Mouse (Mus musculus): ENCODE data around the gene Gp9. TPM values are rescaled to one million over a fixed set of nuclear protein-coding genes. Genes with fewer than 3 reads are reported as not detected.

The Gp9 gene
- polyA plus RNA-seq, 1 experiment: 2.6 TPM

GRCm38 (mm10) chr6:87774466-87774865 is 3.4 kb upstream of the Gp9 start:
- DNase-seq: no peak
- WGBS: 45% methylated on average over 1 of the region's 1 CpGs
- Histone ChIP-seq H3K36me3 (ENCODE audit: control insufficient read depth, insufficient read depth, low read length) (no peaks in the 10 kb centered on the region), H3K27me3 (ENCODE audit: control insufficient read depth, insufficient read depth, low read length) (no peaks in the 10 kb centered on the region), H3K4me1 (replicated peaks; ENCODE audit: control insufficient read depth, insufficient read depth, low read length) (no peaks in the 10 kb centered on the region), H3K27ac (ENCODE audit: control insufficient read depth, insufficient read depth, low read length) (no peak overlapping the region), H3K4me3 (ENCODE audit: control insufficient read depth, insufficient read depth, low read length) (no peak overlapping the region)
- TF ChIP-seq POLR2A (IDR thresholded peaks at IDR 0.05; ENCODE audit: control insufficient read depth, extremely low read depth, insufficient read depth, low read length, poor library complexity): no peak
- no peak for TF ChIP-seq CTCF (IDR thresholded peaks at IDR 0.05; ENCODE audit: borderline replicate concordance, control insufficient read depth, extremely low read depth, insufficient read depth, low read length, poor library complexity)

- no peak overlapping the region for H3K27ac ChIP-seq (ENCODE audit: control insufficient read depth, insufficient read depth, low read length)
- H3K36me3 ChIP-seq (ENCODE audit: control insufficient read depth, insufficient read depth, low read length): no peaks in the 10 kb centered on the region
- H3K4me1 ChIP-seq (replicated peaks; ENCODE audit: control insufficient read depth, insufficient read depth, low read length): no peaks in the 10 kb centered on the region
- H3K27me3 ChIP-seq (ENCODE audit: control insufficient read depth, insufficient read depth, low read length): no peaks in the 10 kb centered on the region
- TF ChIP-seq CTCF (IDR thresholded peaks at IDR 0.05; ENCODE audit: borderline replicate concordance, control insufficient read depth, extremely low read depth, insufficient read depth, low read length, poor library complexity): no peak
- no peak for TF ChIP-seq POLR2A (IDR thresholded peaks at IDR 0.05; ENCODE audit: control insufficient read depth, extremely low read depth, insufficient read depth, low read length, poor library complexity)
- no peak for DNase-seq
- WGBS: 71% methylated on average over 9 of the region's 9 CpGs
- H3K4me3 ChIP-seq (ENCODE audit: control insufficient read depth, insufficient read depth, low read length): no peak overlapping the region
These were observed 3.0 kb upstream of the Gp9 start for GRCm38 (mm10) chr6:87774909-87775308.

DNA sequence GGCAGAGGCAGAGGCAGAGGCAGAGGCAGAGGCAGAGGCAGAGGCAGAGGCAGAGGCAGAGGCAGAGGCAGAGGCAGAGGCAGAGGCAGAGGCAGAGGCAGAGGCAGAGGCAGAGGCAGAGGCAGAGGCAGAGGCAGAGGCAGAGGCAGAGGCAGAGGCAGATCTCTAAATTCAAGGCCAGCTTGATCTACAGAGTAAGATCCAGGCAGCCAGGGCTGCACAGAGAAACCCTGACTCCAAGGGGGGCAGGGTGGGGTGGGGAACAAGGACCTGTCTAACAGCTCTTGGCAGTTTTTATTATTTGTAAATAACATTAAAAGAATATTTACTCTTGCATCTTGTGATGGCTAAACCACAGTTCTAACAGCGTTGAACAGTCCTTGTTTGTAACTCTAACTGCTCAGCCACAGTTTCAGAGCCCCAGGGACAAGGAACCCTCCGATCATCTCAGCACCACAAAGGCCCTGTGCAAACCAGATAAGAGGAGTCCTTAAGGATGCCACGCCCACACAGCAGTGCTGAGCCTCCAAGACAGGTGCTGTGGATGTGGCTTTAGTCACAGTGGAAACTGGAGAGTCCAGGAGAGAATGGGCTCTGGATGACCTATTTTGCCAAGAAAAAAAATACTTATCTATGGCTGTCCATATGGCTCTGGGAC is 2.2 kb upstream of the Gp9 start:
- Histone ChIP-seq H3K27me3 (ENCODE audit: control insufficient read depth, insufficient read depth, low read length) (no peaks in the 10 kb centered on the region), H3K36me3 (ENCODE audit: control insufficient read depth, insufficient read depth, low read length) (no peaks in the 10 kb centered on the region), H3K27ac (ENCODE audit: control insufficient read depth, insufficient read depth, low read length) (no peak overlapping the region), H3K4me3 (ENCODE audit: control insufficient read depth, insufficient read depth, low read length) (no peak overlapping the region), H3K4me1 (replicated peaks; ENCODE audit: control insufficient read depth, insufficient read depth, low read length) (no peaks in the 10 kb centered on the region)
- DNase-seq: no peak
- TF ChIP-seq POLR2A (IDR thresholded peaks at IDR 0.05; ENCODE audit: control insufficient read depth, extremely low read depth, insufficient read depth, low read length, poor library complexity) (no peak), CTCF (IDR thresholded peaks at IDR 0.05; ENCODE audit: borderline replicate concordance, control insufficient read depth, extremely low read depth, insufficient read depth, low read length, poor library complexity) (no peak)
- 20% methylated on average over 3 of the region's 3 CpGs for WGBS

DNA sequence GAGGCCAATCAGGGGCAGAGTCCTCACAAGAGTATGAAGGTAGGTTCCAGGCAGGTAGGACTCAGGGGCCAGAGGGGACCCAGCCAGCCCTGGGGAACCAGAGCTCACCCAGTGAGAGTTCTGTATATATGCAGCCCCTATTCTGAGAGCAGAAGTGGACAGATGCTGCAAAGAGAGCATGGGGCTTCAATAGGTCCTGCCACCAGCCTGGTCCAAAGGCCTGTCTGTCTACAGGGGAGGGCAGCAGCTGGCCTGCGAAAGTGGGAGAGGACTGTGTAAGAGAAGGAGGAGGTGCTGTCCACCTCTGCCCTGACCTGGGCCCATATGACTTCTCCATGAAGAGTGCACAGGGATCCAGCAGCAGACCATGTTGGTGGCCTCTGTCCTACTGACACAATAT is 1.2 kb upstream of the Gp9 start:
- Histone ChIP-seq H3K27me3 (ENCODE audit: control insufficient read depth, insufficient read depth, low read length) (no peaks in the 10 kb centered on the region), H3K27ac (ENCODE audit: control insufficient read depth, insufficient read depth, low read length) (no peak overlapping the region), H3K4me1 (replicated peaks; ENCODE audit: control insufficient read depth, insufficient read depth, low read length) (no peaks in the 10 kb centered on the region), H3K36me3 (ENCODE audit: control insufficient read depth, insufficient read depth, low read length) (no peaks in the 10 kb centered on the region), H3K4me3 (ENCODE audit: control insufficient read depth, insufficient read depth, low read length) (no peak overlapping the region)
- TF ChIP-seq CTCF (IDR thresholded peaks at IDR 0.05; ENCODE audit: borderline replicate concordance, control insufficient read depth, extremely low read depth, insufficient read depth, low read length, poor library complexity) (no peak), POLR2A (IDR thresholded peaks at IDR 0.05; ENCODE audit: control insufficient read depth, extremely low read depth, insufficient read depth, low read length, poor library complexity) (no peak)
- no peak for DNase-seq
- WGBS: 80% methylated on average over 1 of the region's 1 CpGs

DNA sequence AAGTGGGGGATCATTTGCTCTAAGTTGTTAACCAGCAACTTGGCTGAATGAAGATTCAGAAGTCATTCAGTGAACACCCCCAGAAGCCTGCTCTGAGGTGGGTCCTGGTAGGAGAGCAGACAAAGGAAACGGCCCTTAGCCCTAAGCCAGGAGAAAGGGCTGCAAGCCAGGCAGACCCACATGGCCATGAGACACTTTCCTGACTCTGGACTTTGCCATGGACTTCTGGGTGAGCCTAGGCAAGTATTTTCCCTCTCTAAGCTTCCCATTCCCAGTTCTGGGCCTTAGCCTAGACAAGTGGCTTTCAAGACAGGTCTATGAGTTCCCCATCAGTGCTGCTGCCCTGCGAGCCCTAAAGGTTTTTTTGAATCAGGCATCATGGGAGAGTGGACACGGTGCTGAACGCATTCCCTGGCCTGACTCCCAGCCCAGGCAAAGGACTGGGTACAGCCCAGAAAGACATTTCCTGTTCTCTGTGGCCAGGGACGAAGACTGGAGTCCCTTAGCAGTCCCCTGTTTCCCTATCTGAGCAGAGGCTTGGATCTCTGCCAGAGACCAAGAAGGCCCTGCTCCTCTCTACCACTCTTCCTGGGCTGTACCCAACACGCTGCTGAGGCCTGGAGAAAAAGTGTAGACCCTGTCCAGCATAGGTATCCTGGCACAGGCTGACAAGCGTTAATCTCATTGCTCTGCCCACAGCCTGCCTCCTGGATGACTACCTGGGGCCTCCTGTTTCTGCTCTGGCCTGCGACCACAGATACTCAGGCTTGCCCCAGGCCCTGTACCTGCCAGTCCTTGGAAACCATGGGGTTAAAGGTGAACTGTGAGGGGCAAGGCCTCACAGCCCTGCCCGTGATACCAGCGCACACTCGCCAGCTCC is 662 bp downstream of the Gp9 start:
- Histone ChIP-seq H3K36me3 (ENCODE audit: control insufficient read depth, insufficient read depth, low read length) (no peaks in the 10 kb centered on the region), H3K27ac (ENCODE audit: control insufficient read depth, insufficient read depth, low read length) (no peak overlapping the region), H3K27me3 (ENCODE audit: control insufficient read depth, insufficient read depth, low read length) (no peaks in the 10 kb centered on the region), H3K4me1 (replicated peaks; ENCODE audit: control insufficient read depth, insufficient read depth, low read length) (no peaks in the 10 kb centered on the region), H3K4me3 (ENCODE audit: control insufficient read depth, insufficient read depth, low read length) (no peak overlapping the region)
- 56% methylated on average over 11 of the region's 11 CpGs for WGBS
- TF ChIP-seq POLR2A (IDR thresholded peaks at IDR 0.05; ENCODE audit: control insufficient read depth, extremely low read depth, insufficient read depth, low read length, poor library complexity) (no peak), CTCF (IDR thresholded peaks at IDR 0.05; ENCODE audit: borderline replicate concordance, control insufficient read depth, extremely low read depth, insufficient read depth, low read length, poor library complexity) (no peak)
- DNase-seq: no peak

DNA sequence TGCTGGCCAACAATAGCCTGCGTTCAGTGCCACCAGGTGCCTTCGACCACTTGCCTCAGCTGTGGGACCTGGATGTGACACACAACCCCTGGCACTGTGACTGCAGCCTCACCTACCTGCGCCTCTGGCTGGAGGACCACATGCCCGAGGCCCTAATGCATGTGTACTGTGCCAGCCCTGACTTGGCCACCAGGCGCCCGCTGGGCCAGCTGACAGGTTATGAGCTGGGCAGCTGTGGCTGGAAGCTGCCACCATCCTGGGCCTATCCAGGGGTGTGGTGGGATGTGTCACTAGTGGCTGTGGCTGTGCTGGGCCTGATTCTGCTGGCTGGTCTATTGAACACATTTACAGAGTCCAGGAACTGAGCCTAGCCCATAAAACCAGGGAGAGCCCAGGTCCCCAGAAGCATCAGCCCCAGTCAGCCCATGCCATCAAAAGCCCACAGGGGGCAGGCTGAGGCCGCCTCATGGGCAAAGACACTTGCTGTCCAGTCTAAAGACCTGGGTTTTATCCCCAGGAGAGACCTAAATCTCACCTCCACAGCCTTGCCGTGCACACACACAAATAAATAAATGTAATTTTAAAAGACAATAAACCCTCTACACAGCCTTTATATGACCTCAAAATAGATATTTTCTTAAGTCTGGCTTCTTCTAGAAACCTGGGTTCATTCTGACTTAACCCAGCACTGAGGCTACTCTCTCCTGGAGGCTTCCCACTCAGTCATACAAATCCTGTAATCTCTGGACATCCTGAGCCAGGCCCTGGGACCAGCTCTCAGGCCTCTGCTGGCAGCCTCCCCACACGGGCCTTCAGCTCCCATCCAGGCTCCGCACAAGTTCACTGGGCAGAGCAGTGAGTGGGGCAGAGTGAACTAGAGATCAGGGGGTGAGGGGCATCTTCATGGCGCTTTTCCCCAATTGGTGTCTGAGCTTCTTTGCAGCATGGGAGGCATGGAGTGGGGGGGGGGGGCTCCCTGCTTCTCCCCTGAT is 1.6 kb downstream of the Gp9 start:
- TF ChIP-seq CTCF (IDR thresholded peaks at IDR 0.05; ENCODE audit: borderline replicate concordance, control insufficient read depth, extremely low read depth, insufficient read depth, low read length, poor library complexity) (no peak), POLR2A (IDR thresholded peaks at IDR 0.05; ENCODE audit: control insufficient read depth, extremely low read depth, insufficient read depth, low read length, poor library complexity) (no peak)
- H3K4me3 ChIP-seq (ENCODE audit: control insufficient read depth, insufficient read depth, low read length): no peak overlapping the region
- no peaks in the 10 kb centered on the region for H3K4me1 ChIP-seq (replicated peaks; ENCODE audit: control insufficient read depth, insufficient read depth, low read length)
- no peak overlapping the region for H3K27ac ChIP-seq (ENCODE audit: control insufficient read depth, insufficient read depth, low read length)
- H3K27me3 ChIP-seq (ENCODE audit: control insufficient read depth, insufficient read depth, low read length): no peaks in the 10 kb centered on the region
- WGBS: 92% methylated on average over 11 of the region's 11 CpGs
- no peaks in the 10 kb centered on the region for H3K36me3 ChIP-seq (ENCODE audit: control insufficient read depth, insufficient read depth, low read length)
- DNase-seq: no peak

All from thymus, adult 2 months (tissue).